Mouse (Mus musculus) liver, embryonic 13.5 days (tissue): ENCODE measurements around the gene Krt81. TPM values are rescaled to one million over a fixed set of nuclear protein-coding genes. Genes with fewer than 3 reads are reported as not detected.

ENCODE experiments used
- ATAC-seq: fragments of 200-750 bp; cut with Nextera tagmentation; 2 replicates; pipeline ENCODE4 v1.8.0; 2017; ENCODE audit warnings: low read depth, mild to moderate bottlenecking, moderate number of reproducible peaks, moderate library complexity
- DNase-seq: peaks from one replicate; pipeline ENCODE4 v3.0.0; 2022
- H3K27ac ChIP-seq: fragments of 300-500 bp; sonication (generic); 2 replicates; pipeline ENCODE4 v1.5.1; 2015; ENCODE audit warnings: moderate library complexity, mild to moderate bottlenecking, inconsistent platforms
- H3K27me3 ChIP-seq: fragments of 300-500 bp; sonication (generic); 2 replicates; pipeline ENCODE4 v1.6.1; 2015; ENCODE audit warnings: mild to moderate bottlenecking, inconsistent platforms
- H3K36me3 ChIP-seq: fragments of 300-500 bp; sonication (generic); 2 replicates; pipeline ENCODE4 v1.6.1; 2015; ENCODE audit warnings: mild to moderate bottlenecking, inconsistent platforms
- H3K4me1 ChIP-seq: fragments of 300-500 bp; sonication (generic); replicated peaks from 2 replicates; pipeline ENCODE4 v1.6.1; 2015; ENCODE audit warnings: inconsistent platforms
- H3K4me2 ChIP-seq: fragments of 300-500 bp; sonication (generic); 2 replicates; pipeline ENCODE4 v1.6.1; 2015; ENCODE audit warnings: inconsistent platforms, mild to moderate bottlenecking, moderate library complexity
- H3K4me3 ChIP-seq: fragments of 300-500 bp; sonication (generic); replicated peaks from 2 replicates; pipeline ENCODE4 v1.5.1; 2015; ENCODE audit warnings: mild to moderate bottlenecking, inconsistent platforms
- H3K9ac ChIP-seq: fragments of 300-500 bp; sonication (generic); 2 replicates; pipeline ENCODE4 v1.6.1; 2015; ENCODE audit warnings: mild to moderate bottlenecking, inconsistent platforms
- H3K9me3 ChIP-seq: fragments of 300-500 bp; sonication (generic); replicated peaks from 2 replicates; pipeline ENCODE4 v1.6.1; 2016; ENCODE audit warnings: inconsistent platforms
- WGBS: fragments of 180-500 bp; shearing (Covaris S2); methylation state at CpG from one replicate; pipeline ENCODE4 v1.1.7; 2015; ENCODE audit not compliant: insufficient replicate concordance; 5-methylcytosine and 5-hydroxymethylcytosine counted together
- polyA plus RNA-seq: library from polyadenylated mRNA; unstranded; fragments of >200 nt; fragmentation: Nextera tagmentation; extraction: Ambion mirVana; gene quantifications from 2 replicates; pipeline ENCODE4 v1.2.1, GENCODE M21; 2015

The Krt81 gene
- polyA plus RNA-seq, 1 experiment from 2014 or later: not detected

GRCm38 (mm10) chr15:101453093-101453736, 10.3 kb downstream of the Krt81 start:
- no peak overlapping the region for H3K4me2 ChIP-seq
- H3K9me3 ChIP-seq: peaks cover 8% of the 10 kb centered on the region; the same call in 1 of the 2 replicates
- no peak overlapping the region for H3K9ac ChIP-seq
- no peak overlapping the region for H3K27ac ChIP-seq
- no peaks in the 10 kb centered on the region for H3K36me3 ChIP-seq
- DNase-seq (peak; percentile 34), ATAC-seq (0 out of 2 replicates have a peak, but pooled peaks have one; percentile 23)
- no peaks in the 10 kb centered on the region for H3K27me3 ChIP-seq
- no peak overlapping the region for H3K4me3 ChIP-seq
- WGBS: 5% methylated on average over 13 of the region's 13 CpGs
- no peaks in the 10 kb centered on the region for H3K4me1 ChIP-seq

- WGBS: 51% methylated on average over 2 of the region's 2 CpGs
These were observed 16.1 kb downstream of the Krt81 start, which contains the start of gene Krt88 for GRCm38 (mm10) chr15:101447444-101447843. Gene Krt88, plus strand, starts transcription at chr15:101447744.

GRCm38 (mm10) chr15:101446572-101446971, 17.0 kb downstream of the Krt81 start:
- Histone ChIP-seq H3K9ac (no peak overlapping the region), H3K4me2 (no peak overlapping the region), H3K36me3 (no peaks in the 10 kb centered on the region), H3K4me1 (no peaks in the 10 kb centered on the region), H3K27me3 (no peaks in the 10 kb centered on the region), H3K9me3 (no peaks in the 10 kb centered on the region), H3K4me3 (no peak overlapping the region), H3K27ac (no peak overlapping the region)
- 59% methylated on average over 11 of the region's 11 CpGs for WGBS
- ATAC-seq (no peak), DNase-seq (no peak)

More at GRCm38 (mm10) chr15:101447444-101447843, 16.1 kb downstream of the Krt81 start, which contains the start of gene Krt88:
- Histone ChIP-seq H3K4me1 (no peaks in the 10 kb centered on the region), H3K27ac (no peak within 1 kb of the TSS), H3K4me3 (no peak within 1 kb of the TSS), H3K9ac (no peak within 1 kb of the TSS), H3K4me2 (no peak within 1 kb of the TSS), H3K27me3 (no peaks in the 10 kb centered on the region), H3K9me3 (no peaks in the 10 kb centered on the region), H3K36me3 (no peaks in the 10 kb centered on the region)
- ATAC-seq: no peak
- DNase-seq: no peak

GRCm38 (mm10) chr15:101440837-101441236, 22.7 kb downstream of the Krt81 start:
- Histone ChIP-seq H3K27ac (no peak overlapping the region), H3K36me3 (no peaks in the 10 kb centered on the region), H3K4me2 (no peak overlapping the region), H3K27me3 (peaks cover 34% of the 10 kb centered on the region), H3K4me1 (no peaks in the 10 kb centered on the region), H3K9ac (no peak overlapping the region), H3K9me3 (no peaks in the 10 kb centered on the region), H3K4me3 (no peak overlapping the region)
- ATAC-seq: no peak
- DNase-seq: no peak
- WGBS: 62% methylated on average over 4 of the region's 4 CpGs

GRCm38 (mm10) chr15:101438555-101438954, 25.0 kb downstream of the Krt81 start, which contains the start of gene Krt87:
Gene Krt87, minus strand, starts transcription at chr15:101438804.
- 5% methylated on average over 34 of the region's 34 CpGs for WGBS
- Histone ChIP-seq H3K27me3 (peaks cover 34% of the 10 kb centered on the region), H3K27ac (no peak within 1 kb of the TSS), H3K9ac (no peak within 1 kb of the TSS), H3K36me3 (no peaks in the 10 kb centered on the region), H3K9me3 (no peaks in the 10 kb centered on the region), H3K4me2 (no peak within 1 kb of the TSS), H3K4me3 (no peak within 1 kb of the TSS), H3K4me1 (no peaks in the 10 kb centered on the region)
- DNase-seq (no peak), ATAC-seq (no peak)

DNA sequence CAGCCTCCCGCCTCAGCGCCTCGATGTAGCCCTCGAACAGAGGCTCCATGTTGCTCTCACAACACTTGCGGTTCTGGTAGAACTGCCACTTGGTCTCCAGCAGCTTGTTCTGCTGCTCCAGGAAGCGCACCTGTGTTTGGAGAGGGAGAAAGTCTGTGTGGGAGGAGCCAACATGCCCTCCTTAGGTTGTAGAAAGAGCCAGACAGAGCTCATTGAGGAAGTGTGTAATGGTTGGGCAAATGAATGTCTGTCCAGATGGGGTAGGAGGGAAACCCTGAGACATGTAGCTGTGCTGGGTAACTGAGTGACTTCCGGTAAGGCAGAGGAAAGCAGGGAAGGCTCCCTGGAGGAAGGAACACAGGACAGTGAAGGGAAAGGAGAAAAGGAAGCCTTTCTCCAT, 26.9 kb downstream of the Krt81 start:
- Histone ChIP-seq H3K27ac (no peak overlapping the region), H3K27me3 (peaks cover 34% of the 10 kb centered on the region), H3K4me2 (no peak overlapping the region), H3K4me1 (no peaks in the 10 kb centered on the region), H3K4me3 (no peak overlapping the region), H3K36me3 (no peaks in the 10 kb centered on the region), H3K9me3 (no peaks in the 10 kb centered on the region), H3K9ac (no peak overlapping the region)
- no peak for DNase-seq
- ATAC-seq: no peak
- WGBS: 69% methylated on average over 7 of the region's 7 CpGs

DNA sequence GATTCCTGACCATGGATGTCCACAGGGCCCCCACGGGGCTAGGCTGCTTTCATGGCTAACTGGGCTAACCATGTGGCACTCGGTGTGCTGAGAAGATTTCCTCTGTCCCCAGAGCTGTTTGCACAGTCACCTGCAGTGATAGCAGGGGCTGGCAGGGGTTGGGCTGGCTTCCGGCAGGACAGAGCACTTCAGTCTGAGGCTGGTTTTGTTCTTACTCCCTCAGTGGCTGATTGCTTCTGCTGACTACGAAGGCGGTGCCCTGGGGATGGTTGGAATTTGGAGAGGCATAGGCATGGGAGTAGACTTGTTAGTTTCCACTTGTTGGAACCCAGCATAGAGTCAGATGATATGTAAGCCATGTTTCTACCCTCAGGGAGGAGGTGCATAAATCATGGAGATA, 38.6 kb downstream of the Krt81 start:
- no peak overlapping the region for H3K27ac ChIP-seq
- no peak for DNase-seq

DNA sequence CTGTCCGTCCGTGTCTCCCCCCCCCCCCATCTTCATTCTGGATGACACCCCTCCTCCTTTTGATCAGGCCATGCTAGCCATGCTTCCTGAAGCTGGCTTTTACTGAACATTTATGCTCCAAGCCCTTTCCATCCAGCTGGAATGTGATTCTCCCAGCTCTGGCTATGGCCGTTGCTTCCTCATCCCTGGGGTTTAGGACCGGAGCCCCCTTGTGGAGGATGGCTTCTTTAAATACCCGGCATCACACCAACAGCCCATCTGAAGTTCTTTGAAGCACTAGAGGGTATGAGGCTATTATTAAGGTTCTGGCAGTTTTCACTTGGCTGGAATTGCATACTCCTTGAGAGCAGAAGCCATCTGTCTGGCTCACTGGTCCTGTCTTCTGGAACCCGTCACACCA, 42.6 kb downstream of the Krt81 start:
- Histone ChIP-seq H3K4me3 (no peak overlapping the region), H3K36me3 (no peaks in the 10 kb centered on the region), H3K27me3 (no peaks in the 10 kb centered on the region), H3K27ac (no peak overlapping the region), H3K9ac (no peak overlapping the region), H3K9me3 (no peaks in the 10 kb centered on the region), H3K4me1 (no peaks in the 10 kb centered on the region), H3K4me2 (no peak overlapping the region)
- DNase-seq: no peak
- ATAC-seq: no peak
- WGBS: 51% methylated on average over 6 of the region's 6 CpGs

More for the DNA sequence above, 38.6 kb downstream of the Krt81 start:
- ATAC-seq: no peak
- Histone ChIP-seq H3K4me3 (no peak overlapping the region), H3K4me1 (no peaks in the 10 kb centered on the region), H3K36me3 (no peaks in the 10 kb centered on the region), H3K4me2 (no peak overlapping the region), H3K9me3 (no peaks in the 10 kb centered on the region), H3K27me3 (0 out of 2 replicates have a peak, but pooled peaks cover 3% of the 10 kb centered on the region), H3K9ac (no peak overlapping the region)
- WGBS: 19% methylated on average over 5 of the region's 5 CpGs

DNA sequence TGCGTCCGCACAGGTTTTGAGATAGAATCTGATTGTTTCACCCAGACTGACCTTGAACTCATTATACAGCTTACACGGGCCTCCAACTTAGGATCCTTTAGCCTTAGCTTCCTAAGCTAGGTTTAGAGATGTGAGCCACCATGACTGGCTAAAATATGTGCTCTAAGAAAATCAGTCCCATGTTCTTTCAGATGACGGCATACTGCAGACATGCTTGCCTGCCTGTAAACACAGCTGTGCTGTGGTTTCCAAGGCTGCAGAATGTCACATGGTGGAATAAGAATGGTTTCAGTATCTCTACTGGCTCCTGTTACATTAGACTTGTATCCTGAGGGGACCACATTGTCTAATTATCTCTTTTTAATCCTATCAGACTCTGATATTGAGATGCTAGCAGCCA, 44.6 kb downstream of the Krt81 start:
- H3K27ac ChIP-seq: no peak overlapping the region
- H3K9ac ChIP-seq: no peak overlapping the region
- no peaks in the 10 kb centered on the region for H3K36me3 ChIP-seq
- H3K9me3 ChIP-seq: no peaks in the 10 kb centered on the region
- no peaks in the 10 kb centered on the region for H3K27me3 ChIP-seq
- WGBS: 67% methylated on average over 4 of the region's 4 CpGs
- no peak overlapping the region for H3K4me3 ChIP-seq
- DNase-seq: no peak
- no peak for ATAC-seq
- no peak overlapping the region for H3K4me2 ChIP-seq
- H3K4me1 ChIP-seq: no peaks in the 10 kb centered on the region

DNA sequence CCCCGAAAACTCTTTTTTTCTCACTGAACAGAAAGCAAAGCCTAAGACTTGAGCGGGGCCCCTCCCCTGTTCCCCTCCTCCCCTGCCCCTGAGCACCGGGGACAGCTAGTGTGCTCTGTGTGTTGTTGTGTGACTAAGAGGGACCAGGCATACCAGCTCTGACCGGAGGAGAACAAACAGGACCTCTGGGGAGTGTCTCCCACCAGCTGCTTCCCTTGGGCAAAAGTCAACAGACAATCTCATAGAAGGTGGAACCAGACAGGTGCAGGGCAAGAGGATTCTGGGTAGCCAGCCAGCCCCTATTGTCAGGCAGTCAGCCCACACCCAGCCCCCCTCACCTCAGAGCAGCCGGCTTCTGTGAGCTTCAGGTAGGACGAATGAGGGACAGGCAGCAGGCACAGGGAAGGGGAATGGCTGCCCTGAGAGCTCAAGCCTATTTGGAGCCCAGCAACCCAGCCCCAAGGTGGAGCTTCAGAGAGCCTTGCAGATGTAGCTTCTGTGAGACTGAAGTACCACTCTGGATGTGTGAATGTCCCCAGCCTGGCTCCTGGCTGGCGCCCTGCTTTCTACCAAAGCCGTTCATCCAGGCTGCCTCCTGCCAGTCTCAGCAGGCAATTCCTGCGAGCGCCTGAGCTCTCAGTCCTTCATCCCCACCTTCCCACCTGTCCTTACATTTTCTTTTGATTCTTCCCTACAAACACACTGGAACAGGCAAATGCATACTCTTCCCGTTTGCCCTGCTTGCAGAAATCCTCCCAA, 48.6 kb downstream of the Krt81 start:
- Histone ChIP-seq H3K27me3 (peaks cover 24% of the 10 kb centered on the region), H3K9me3 (no peaks in the 10 kb centered on the region), H3K4me3 (no peak overlapping the region), H3K36me3 (no peaks in the 10 kb centered on the region), H3K27ac (no peak overlapping the region), H3K9ac (no peak overlapping the region), H3K4me1 (no peaks in the 10 kb centered on the region), H3K4me2 (no peak overlapping the region)
- ATAC-seq: no peak
- no peak for DNase-seq
- WGBS: 49% methylated on average over 11 of the region's 11 CpGs

GRCm38 (mm10) chr15:101413916-101414635, 49.5 kb downstream of the Krt81 start:
- 25% methylated on average over 7 of the region's 7 CpGs for WGBS
- Histone ChIP-seq H3K27ac (no peak overlapping the region), H3K27me3 (peaks cover 24% of the 10 kb centered on the region), H3K36me3 (no peaks in the 10 kb centered on the region), H3K9me3 (no peaks in the 10 kb centered on the region), H3K4me2 (no peak overlapping the region), H3K4me1 (no peaks in the 10 kb centered on the region), H3K4me3 (no peak overlapping the region), H3K9ac (no peak overlapping the region)
- DNase-seq: no peak
- no peak for ATAC-seq
